Mouse (Mus musculus) spleen, adult 2 months (tissue): ENCODE measurements at regions not wholly inside any gene's neighbourhood (a gene's known extent, or its start where the extent isn't known, plus 50 kb on each side); places are given as distances from the start of the nearest gene placed in this dataset.

Experiments used
- CTCF ChIP-seq: fragments of 200-500 bp; IDR thresholded peaks from 2 replicates; pipeline ENCODE4 v1.5.1; 2011; ENCODE audit warnings: mild to moderate bottlenecking, inconsistent platforms; ENCODE audit not compliant: insufficient read depth, insufficient read length, insufficient replicate concordance; ENCODE audit errors: extremely low read depth
- POLR2A ChIP-seq: fragments of 200-500 bp; IDR thresholded peaks from 2 replicates; pipeline ENCODE4 v1.6.1; 2011; ENCODE audit warnings: low read depth, low read length, inconsistent platforms

- no peak for TF ChIP-seq POLR2A
- peak; percentile 51; the same call in 1 of the 2 replicates for TF ChIP-seq CTCF
Observed at GRCm38 (mm10) chr4:53384761-53385160, 55.5 kb upstream of the Slc44a1 start.
